Mouse (Mus musculus) embryo, embryonic 11.5 days (tissue): ENCODE results near the gene Nudt6.
A peak's percentile ranks its signal among the peaks of the same experiment; 100 is the strongest.

Experiments
- DNase-seq: peaks from one replicate; pipeline ENCODE4 v3.0.0-alpha.2; 2012; ENCODE audit warnings: low read depth, low spot score

Nudt6 gene

DNA sequence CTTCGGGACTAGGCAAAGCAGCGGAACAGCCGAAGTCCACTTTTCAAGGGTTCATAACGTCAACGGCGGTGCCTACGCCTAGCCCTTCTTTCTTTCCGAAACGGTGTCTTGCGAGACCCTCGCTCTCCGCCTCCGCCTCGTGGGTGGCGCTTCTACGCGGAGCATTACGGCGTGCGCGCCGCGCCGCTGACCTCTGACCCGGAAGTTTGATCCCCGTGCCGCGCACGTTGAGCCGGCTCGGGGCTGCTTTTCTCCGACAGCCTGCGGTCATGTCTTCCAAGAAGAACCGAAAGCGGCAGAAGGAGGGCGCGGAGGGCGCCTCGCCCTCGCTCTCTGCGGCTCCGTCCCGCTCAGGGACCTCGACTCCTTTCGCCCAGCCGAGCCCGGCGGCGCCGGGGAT is at the start of gene Nudt6:
Nudt6 (minus strand) TSS at position 140 of the 400 bp plus-strand sequence.
- peak; percentile 96 for DNase-seq

DNA sequence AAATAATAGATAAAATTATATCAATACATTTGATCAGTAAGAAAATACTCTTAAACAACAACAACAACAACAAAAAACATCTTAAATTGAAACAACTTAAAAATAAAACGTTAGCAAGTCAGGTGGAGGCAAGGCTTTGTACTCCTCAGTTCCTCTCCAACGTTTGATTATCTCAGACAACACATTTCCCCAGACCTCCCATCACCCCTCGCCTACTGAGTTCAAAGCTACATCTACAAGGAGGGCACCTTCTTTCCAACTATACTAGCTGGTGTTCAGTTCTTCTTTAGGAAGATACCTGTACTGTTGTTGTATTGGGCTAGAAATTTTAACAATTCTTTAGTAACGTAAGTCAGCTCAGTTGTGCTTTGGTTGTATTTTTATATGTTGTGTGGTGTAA is 49.3 kb upstream of the Nudt6 start:
- DNase-seq: no peak

DNA sequence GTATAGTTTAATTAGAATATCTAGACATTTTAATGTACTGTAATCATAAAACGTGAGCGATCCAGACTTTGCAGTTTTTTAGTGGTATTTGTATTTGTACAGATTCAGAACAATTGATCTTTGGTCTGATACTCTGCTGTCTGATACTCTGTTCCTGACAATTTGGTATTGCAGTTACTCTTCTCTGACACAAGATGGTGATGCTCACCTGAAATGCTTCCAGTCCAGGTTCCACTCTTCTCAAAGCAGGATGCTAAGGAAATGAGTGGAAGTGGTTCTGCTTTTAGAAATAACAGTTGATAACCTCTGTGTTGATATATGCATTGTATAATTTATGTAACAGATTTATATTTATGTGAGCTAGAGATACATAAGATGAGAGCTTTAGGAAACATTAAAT is 48.2 kb upstream of the Nudt6 start:
- DNase-seq: peak; percentile 7

DNA sequence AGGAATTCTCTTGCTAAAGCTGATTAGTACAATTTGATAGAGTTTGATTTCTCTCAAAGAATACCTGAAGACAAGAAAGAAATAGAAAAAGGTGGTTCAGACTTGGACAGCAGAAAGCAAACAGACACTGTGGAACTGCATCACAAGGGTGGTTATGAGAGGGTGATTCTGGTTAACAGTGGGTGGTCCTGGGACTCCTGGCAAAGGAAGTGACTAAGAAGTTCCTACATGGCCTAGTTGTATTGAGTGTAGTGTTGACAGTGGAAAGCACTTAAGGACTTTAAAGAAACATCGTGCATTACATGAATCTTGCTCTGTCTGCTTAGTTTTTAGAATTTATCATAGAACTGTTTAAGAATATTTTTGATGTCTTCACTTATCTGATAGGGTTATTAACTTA is 36.0 kb upstream of the Nudt6 start:
- DNase-seq: no peak

DNA sequence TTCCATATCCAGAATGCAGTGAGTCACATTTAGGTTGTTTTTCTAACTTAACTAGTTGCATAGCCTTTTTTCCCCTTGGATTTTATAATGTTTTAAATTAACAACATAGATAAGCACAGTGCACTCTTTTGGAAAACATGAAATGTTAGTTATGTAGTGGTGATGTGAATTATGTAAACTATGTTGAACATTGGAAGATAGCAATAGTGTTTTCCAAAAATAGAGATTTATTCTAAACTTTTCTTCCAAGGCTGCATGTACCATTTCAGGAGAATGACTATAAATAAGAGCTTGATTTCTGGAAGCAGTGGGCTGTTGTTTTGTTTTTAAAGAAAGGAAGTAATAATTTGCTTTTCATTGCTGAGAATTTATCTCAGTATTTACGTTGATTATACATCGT is 23.4 kb upstream of the Nudt6 start:
- no peak for DNase-seq

DNA sequence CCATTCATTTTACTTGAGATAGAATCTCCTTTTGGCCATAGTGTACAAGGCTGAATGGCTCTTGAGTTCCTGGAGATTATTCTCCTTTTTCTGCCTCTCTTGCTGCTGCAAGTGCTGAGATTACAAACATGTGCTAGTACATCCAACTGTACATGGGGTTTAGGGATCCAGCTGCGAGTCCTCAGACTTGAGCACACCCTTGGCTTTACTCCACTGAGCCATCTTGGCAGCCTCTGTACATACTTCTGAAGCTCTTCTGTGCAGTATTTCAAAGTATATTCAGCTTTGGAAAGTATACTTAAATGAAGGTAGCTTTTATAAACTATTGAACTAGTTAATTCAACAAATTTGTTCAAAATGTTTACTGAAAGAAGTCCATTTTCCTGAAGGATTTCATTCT is 19.8 kb upstream of the Nudt6 start:
- no peak for DNase-seq

DNA sequence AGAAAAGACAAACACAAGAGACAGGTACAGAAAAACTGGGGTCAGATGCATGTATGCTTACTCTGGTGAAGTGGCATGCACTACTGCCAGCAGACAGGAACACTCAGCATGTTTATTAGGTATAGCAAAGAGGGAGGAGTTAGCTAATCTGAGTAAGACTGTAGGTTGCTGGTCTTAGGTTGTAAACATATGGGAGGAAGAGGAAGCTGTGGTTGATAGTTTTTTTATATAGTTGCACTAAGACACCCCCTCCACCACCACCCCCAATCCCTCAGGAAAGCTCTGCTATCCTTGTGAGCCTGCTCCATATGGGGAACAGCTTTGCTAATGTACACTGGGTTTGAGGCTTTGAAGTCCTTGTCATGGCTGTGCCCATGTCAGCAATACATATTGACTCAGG is 10.3 kb upstream of the Nudt6 start:
- no peak for DNase-seq

DNA sequence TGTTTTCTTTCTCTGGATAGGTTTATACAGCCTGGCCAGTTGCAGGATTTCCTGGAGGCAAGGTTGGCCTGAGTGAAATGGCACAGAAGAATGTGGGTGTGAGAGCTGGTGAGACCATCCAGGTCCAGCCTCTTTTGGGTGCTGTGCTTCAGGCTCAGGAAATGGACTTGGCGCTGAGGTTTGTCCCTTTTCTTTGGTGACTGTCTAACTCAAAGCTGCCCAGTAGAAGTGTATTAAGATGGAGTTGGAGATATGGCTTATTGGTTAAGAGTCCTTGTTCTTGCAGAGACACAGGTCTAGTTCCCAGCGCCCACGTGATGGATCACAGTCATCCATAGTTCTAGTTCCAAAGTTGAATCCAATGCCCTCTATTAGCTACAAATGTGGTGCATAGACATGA is 6.1 kb upstream of the Nudt6 start:
- DNase-seq: no peak

DNA sequence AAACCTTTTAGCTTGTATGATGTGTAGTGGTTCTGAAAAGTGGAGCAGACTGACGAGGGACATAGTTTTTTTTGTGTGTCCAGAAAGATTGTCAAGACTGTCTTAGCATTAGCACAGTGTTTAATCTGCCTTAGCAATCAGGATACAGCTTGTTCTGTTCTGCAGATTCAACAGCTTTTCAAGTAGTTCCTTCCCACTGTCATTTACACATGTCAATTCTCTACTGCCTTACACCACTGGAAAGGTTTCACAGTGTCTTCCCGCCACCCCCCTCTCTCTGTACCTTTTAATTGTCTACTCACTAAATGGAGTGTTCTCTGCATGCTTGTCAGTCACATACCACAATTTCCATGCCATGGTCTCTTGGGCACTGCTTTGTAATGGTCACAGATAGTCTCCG is 1.2 kb upstream of the Nudt6 start:
- no peak for DNase-seq

DNA sequence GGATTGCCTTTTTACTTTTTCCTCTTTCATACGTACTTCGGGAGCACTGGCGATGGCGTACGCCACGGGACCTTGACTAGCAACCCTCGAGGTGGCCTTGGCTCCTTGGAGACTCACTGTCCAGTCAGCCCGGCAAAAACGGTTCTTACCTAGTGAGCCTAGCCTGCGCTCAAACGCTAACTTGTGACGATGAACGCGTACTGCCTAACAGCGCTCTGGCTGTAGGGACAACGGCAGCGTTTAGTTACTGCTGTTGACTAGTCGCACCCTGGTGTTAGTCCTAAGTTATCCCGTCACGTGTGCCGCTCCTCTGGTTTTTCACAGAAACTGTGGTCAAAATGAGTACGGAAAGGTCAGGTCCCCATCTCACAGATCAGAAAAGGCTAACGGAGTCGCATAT is 630 bp upstream of the Nudt6 start:
- DNase-seq: no peak

DNA sequence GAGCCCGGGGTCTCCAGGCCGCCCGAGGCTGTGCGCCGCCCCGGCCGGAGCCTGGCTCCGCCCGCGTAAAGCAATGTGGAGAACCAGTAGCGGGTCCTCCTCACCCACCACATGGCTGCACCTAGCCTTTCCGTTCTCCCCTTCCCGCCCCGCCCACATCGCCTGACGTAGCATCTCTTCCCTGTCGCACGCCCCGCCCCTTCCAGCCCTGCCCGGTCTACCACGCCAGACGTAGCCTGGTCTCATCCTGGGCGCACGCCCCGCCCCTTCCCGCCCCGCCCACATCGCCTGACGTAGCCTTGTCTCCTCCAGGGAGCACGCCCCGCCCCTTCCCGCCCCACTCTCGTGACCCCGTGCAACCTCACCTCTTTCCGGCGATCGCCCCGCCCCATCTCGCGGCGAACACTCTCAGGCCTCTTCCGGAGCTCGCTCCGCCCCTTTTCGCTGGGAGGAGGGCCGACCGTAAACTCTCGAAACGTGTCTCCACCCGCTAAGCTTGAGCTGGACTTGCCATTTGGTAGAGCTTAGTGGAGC is 486 bp downstream of the Nudt6 start, which contains the start of gene Spata5:
Spata5 (plus strand) TSS at position 439 of the 534 bp plus-strand sequence.
- DNase-seq: peak; percentile 100

DNA sequence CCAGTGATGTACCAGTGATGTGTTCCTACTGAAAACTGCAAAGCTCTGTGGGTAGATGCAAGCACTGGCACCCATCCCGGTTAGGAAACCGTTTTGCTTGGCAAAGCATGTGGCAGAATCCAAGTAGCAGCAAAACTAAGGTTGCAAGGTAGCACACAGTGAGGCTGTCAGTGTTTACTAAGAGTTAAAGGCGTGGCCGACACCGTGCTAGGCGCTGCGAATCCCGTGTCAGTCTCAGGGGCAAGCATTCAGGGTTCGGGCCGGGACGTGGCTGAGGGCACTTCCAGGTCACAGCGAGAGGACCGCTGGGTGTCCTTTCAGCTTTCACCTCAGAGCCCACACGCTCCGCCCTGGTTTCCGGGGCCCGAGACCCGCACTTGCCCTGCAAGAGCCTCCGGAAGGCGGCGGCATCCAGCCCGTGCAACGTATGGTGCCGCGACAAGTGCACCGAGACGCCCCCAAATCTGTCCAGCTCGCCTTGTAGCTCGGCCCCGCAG is 1.0 kb downstream of the Nudt6 start:
- DNase-seq: no peak

DNA sequence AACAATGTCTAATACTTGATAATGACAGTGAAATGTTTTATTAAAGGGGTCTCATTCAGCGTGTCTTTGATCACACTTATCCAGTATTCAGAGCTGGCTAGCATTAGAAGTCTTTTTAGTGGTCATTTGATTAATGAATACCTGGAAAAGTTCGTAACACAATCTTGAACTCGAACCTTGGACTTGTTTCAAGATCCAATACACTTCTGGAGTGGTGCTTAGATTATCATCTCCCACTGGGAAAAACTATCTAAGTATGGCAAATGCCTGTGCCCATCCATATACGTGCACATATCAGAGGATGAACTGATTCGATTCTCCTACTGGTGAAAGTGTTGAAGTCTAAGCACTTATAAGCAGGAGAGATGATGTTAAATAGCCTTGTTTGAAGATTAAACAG is 1.7 kb downstream of the Nudt6 start:
- DNase-seq: no peak

DNA sequence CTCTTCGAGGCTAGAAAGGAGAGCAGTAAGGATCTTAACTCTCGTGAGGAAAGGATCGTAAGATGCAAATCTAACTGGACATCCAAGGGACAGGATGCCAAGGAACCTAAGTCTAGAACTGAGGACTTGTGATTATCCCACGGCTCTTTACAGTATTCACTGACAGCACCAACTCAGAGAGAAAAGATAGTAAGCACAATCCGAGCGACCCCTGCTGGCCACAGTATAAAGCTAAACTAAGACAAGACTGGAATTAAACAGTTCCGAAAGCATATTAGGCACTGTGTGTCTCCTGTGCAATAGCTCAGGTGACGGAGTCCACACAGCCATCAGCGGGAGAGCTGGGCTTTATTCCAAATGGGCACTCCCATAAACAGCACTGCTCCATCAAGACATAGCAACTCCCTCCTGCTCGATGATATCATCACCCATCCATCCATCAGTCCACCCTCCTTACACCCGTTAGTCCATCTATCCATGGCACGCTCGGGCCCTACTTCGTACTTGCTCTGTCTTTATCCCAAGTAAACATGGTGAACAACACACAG is 5.5 kb downstream of the Nudt6 start:
- DNase-seq: peak; percentile 69

DNA sequence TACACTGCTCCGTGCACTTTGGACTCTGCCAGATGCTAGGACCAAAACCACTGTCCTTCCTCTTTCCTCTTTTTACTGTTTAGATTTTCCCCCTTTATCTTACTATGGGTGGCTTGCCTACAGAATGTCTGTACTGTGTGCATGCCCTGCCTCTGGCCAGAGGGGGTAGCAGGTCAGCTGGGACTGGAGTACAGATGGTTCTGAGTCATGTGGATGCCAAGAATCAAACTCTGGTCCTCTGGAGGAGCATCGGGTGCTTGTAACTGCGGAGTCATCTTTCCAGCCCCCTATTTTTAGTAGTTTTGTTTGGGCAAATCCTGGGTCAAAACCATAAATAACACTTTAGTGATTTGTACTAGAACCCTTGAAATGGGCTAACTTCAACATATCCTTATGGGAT is 6.6 kb downstream of the Nudt6 start:
- DNase-seq: no peak

DNA sequence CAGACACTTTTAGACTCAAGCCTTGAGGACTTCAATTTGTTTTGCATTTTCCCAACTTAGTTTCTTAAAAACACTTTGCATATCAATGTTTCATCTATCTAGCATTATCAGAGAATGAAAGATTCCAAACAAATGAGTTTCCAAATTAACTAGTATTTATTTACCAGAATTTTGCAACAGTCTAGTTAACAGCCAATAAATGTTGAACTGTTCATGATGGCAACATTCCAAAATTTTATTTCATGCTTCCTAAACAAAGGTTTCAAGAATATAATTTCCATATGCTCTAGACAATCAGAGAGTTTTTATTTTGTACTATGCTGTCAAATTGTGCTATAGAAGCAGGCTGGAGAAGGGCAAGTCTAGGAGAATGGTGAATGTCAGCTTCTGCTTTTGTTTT is 12.4 kb downstream of the Nudt6 start:
- DNase-seq: no peak

DNA sequence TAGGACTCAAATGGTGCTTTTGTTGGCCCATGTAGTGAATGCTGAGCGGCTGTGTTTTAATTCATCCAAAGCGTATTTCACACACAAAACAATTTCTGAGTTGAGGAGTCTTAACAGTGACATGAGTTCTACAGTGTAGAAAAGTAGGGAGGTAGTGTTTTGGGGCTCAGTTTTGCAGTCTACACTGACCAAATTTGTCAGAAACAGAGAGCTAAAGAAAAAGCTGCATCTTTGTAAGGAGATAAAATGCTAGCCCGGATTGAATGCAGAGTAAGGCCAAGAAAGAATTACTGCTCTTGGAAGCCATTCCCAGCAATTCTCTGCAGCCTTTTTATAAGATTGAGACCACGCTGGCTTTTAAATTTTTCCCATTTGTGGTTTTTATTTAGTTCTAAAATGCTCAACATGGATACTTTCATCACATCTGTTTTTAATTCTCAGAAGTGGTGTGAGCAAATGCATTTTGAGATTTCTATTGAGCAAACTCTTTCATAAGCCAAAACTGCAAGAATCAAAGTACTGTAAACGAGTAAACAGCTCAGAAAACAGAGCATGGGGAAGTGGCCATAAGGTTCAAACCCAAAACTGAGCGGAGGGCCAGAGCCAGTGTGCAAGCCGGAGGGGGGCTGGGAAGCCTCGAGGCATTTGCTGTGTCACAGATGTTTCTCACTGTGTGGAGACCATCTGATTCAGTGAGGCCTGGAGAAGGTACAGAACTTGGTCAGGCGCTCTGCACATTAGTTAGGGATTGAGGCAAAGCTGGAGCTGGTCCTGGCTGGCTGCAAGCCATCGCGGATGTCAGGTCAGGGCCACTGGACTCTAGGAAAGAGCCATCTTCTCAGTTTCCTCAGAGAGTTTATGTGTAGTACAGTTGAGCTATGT is 18.0 kb downstream of the Nudt6 start:
- DNase-seq: no peak

DNA sequence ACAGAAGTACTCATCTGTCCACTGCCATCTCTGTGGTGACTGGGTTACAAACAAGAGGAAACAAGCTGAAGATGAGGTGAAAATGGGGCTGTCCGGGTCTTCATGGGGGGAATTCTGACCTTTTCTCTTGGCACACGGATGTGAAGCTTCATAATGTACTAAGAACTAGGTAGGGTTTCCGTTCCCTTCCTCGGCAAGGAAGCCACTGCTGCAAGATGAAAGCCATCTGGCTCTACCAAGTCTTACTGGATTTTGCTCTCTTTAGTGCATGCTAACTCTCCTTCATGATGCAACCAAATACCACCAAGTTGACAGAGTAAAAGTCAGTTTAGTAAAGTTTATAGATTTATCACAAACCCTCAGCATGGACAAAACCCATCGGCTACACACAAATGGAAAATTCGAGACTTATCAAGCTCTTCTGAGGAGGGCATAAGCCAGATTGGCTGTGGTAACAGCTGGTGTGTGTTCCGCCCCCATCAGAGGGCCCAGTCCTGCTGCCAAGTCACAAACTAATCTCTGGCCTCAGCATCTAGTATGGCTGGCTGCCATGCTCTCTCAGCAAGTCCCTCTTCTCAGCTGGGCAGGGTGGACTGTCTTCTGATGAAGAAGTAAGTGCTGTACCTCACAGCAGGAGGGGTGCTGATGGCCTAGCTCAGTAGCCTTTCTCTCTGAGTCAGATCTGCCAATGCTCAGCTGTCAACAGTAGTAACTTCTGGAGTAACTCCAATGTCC is 21.2 kb downstream of the Nudt6 start:
- DNase-seq: no peak

DNA sequence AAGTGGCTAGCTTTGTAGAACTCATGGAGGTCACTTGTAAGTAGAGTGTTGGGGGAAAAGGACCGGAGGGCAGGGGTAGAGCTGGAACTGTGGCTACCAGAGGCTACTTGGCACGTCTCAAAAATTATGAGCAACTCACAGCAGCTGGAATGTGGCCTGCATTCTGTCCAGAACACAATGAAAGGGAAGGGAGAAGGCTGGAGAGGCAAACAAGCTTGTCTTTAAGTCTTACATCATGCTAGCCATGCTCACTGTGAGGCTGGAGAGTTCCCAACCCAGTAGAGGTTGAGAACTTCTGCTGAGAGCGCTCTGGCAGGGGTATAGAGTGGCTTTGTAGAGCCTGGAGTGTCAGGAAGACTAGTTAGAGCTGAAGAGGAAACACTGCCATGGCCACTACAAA is 22.4 kb downstream of the Nudt6 start:
- no peak for DNase-seq

DNA sequence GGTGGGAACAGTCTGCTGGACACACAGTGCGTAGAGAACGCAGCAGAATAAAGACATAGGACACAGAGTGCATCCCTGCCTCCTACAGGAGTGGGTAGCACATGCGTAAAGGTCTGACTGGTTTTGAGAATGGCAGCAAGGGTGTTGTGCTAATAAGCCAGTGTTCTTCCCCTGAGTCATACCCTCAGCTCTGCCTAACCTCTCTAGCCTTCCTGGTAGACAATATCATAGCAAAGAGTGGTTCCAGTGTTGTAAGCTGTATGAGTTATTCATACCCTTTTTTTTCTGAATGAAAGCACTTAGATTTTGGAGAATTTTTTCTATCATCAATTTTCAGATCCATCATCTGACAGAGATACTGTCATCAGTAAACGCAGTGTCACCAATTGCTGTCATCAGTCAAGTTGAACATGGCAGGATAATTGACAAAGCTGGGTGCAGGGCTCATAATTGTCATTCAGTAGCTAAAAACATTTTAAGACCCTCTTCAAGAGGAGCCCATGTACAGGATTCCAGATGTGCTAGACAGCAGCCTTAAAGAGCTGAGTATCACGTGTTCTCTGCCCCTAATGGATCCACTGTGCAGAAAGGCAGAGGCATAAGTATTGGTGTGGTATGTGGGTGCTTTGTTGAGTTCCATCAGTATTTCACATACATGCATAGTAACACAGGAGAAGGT is 22.9 kb downstream of the Nudt6 start:
- DNase-seq: no peak

DNA sequence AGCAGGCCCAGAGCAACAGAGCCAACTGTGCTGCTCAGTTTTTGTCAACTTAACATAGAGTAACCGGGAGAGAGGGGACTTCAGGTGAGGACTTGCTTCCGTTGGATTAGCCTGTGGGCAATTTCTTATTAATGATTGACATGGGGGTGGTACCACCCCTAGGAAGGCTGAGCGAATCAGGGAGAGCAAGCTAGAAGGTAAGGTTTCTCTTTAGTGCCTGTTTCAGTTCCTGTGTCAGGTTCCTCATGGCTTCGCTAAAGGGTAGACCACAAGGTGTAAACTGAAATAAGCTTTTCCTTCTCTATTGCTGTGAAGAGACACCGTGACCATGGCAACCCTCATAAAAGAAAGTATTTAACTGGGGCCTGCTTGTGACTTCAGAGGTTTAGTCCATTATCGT is 32.7 kb downstream of the Nudt6 start:
- DNase-seq: no peak
